Mouse (Mus musculus) embryonic fibroblast, embryonic 13.5 days (primary cell): ENCODE data around the gene Foxi1.

ENCODE experiments used
- CTCF ChIP-seq: IDR thresholded peaks from 2 replicates; pipeline ENCODE4 v1.5.1; 2011; ENCODE audit warnings: mild to moderate bottlenecking, control low read depth, low read length, moderate library complexity, borderline replicate concordance; ENCODE audit not compliant: insufficient read depth
- POLR2A ChIP-seq: IDR thresholded peaks from 2 replicates; pipeline ENCODE4 v1.6.1; 2011; ENCODE audit warnings: low read depth, mild to moderate bottlenecking, control low read depth, low read length, moderate library complexity

GRCm38 (mm10) chr11:34242979-34243378 is 35.1 kb upstream of the Foxi1 start:
- TF ChIP-seq CTCF, result no peak
- no peak for TF ChIP-seq POLR2A
